Mouse (Mus musculus) liver, adult (tissue): Measurements from ENCODE around the gene Fn1.

ENCODE experiments used
- GATA4 ChIP-seq: IDR thresholded peaks from 2 replicates; pipeline ENCODE4 v1.6.1; 2014; ENCODE audit warnings: mild to moderate bottlenecking, low read length; ENCODE audit not compliant: insufficient replicate concordance

Gene Fn1

DNA sequence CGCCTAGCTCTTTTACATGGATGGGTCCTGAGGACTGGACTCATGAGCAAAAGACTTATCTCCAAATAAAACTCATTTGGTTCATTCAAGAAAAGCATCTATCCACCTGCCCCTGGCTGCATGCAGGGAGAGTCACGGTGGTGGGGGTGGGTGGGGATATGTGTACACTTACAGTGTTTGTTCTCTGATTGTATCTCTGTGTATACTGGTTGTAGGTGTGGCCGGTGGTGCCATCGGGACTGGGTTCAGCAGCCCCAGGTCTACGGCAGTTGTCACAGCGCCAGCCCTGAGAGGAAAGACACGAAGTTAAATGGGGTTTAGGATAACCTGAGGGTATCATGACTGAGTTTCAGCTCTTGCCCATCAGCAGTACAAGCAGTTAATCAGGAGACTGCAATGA lies 66.3 kb downstream of the Fn1 start:
- no peak for TF ChIP-seq GATA4

DNA sequence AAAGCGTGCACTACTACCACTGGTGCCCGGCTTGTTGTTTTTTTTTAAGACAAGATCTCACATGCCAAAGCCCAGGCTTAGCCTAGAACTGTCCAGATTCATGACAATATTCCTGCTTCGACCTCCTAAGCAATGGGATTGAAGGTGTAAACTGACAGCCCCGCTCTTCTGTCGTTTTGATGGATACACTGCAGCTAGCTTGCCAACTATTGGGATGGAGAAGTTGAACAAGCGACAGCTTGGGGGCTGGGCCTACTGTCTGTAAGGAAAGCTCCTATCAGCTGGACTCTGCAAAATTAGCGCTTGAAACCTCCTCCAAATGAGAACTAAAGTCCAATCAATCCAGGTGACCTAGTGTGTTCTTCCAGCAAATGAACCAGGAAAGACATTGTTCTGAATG lies 69.1 kb downstream of the Fn1 start:
- no peak for TF ChIP-seq GATA4

DNA sequence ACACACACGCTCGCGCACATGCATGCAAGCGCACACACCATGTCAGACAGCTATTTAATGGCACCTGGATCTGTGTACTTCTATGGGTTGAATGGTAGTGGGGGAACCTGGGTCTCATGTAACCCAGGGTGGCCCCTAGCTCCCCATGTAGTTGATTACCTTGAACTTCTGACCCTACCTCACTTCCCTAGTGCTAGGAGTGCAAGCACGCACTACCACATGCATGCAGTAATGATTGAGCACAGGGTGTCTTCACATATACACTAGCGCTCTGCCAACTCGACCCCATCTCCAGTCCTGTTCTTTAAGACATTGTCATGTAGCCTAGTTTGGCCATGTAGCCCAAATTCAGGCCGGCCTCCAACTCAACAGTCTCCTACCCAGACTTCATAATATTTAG lies 69.7 kb downstream of the Fn1 start:
- TF ChIP-seq GATA4, result no peak

DNA sequence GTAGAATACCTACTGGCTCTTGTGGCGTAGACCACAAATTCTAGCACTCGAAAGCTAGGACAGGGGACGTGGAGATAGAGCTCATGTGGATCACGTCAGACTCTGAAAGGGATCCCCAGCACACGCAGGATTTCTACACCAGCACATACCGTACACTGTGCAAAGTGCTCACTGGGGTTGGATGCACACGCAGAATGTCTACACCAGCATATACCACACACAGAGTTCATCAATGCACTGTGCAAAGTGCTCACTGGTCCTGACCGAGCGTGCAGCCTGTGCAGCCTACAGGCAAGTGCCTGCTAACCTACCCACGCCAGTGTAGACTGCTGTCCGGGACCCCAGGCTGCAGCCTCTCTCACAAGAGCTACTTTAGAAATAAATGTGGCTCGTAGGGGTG lies 72.6 kb downstream of the Fn1 start:
- TF ChIP-seq GATA4, result no peak

DNA sequence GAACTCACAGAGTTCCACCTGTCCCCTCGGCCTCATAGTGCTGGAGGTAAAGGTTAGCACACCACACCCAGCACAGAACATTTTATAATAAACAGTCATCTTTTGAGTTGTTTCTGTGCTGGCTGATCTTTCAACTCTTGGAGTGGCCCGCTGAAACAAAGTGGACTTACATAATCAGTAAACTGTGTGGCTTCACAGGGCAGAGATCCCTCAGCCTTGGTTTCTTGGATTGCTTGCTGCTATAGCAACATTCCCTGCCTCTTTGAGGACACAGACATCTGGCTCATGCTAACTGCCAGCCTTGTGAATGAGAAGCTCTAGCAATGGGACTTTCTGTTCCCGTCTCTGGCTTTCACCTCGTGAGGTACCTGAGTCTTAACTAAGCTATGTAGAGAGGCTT lies 73.5 kb downstream of the Fn1 start:
- no peak for TF ChIP-seq GATA4

DNA sequence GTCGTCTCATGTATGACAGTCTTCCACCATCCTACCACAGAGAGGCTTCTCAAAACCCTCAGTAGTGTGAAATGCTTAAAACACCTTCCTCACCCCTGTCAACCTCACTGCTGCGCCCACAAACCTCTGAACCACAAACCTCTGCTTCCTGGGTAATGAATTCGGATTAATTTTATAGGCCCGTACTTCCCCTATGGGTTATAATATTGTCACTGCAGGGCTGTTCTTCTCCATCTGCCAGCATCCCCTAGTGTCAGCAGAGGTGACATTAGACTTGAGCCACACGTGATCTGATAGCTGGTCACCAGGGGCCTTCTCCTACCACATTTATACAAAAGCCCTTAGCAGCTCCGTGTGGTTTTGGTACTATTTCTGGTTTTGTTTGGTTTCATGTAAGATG lies 76.2 kb downstream of the Fn1 start:
- no peak for TF ChIP-seq GATA4

DNA sequence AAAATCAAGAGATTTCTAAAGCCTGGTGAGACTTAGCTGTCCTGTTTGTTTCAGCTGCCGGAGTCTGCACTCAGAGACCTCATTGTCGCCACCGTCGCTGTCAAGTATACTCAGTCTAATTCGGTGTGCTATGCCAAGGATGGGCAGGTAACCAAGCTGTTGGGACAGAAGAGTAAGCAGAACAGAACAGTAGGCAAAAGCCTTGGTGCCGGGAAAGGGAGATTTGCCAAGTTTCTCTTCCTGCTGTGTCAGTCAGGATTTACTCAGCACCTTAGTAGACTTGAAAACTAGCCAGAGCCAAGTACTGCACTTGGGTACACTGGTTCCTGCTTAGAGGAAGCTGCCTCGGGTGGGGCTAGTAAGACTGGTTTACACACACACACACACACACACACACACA lies 77.0 kb downstream of the Fn1 start:
- no peak for TF ChIP-seq GATA4

DNA sequence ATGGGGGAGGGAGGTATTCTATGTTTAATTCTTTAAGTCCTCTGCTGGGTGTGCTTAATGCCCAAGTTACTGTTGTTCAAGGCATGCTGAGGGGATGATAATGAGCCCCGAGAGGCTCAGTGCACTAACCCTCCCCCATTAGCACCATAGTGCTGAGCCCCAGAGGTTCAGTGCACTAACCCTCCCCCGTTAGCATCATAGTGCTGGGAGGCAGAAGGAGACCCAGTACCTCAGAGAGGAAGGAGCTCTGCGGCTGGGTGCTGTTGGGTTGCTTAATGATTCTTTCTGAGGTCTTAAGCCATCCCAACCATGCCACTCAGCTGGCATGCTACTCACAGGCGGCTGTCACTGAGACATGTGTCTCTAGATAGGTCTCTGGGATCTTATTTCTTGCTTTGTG lies 82.9 kb downstream of the Fn1 start:
- TF ChIP-seq GATA4, result no peak

DNA sequence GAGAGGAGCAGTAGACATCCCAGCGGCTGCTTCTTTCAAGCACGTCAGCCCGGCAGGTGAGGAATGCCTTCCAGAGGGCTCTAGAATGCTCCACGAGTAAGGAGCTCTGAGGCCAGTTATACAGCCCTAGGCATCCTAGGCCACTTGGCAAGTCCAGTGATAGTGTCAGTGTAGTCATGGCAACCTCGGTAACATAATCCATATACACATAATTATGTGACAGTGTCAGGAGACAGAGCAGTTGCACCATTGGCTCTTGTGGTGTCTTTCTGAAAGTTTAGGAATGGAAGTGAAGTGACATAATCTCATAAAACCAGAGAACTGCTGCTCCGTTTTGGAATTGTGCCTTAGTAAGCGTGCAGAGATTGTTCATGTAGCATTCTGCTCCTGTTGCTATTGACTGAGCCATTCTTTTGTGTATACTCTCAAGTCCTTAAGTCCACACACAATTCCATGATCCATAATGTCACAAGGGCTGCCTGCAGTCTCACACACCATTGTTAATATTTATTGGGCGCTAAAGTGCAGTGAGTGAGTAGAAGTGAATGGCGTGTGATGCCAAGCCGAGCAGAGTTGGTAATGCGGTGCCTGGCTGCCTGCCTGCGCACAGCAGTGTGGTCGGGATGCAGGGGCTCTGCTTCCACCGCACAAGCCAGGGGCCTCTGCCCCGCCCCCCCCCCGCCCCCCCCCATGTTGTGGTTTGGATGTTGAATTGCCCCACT lies 85.0 kb downstream of the Fn1 start:
- TF ChIP-seq GATA4, result no peak

DNA sequence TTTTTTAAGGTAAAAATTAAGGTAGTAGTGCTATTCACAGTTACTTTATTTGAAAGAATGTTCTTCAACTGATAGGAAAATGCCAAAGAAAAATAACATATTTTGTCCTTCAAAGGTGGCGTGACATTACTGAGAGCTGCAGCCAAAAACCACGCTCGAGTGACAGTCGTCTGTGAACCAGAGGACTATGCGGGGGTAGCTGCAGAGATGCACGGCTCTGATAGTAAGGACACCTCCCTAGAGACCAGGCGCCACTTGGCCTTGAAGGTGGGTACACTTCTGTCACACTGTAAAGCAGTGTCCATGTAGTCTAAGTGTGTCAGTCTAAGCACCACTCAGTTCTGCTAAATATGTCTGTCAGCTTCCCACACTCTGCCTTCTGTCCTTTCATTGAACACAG lies 88.7 kb downstream of the Fn1 start:
- no peak for TF ChIP-seq GATA4

DNA sequence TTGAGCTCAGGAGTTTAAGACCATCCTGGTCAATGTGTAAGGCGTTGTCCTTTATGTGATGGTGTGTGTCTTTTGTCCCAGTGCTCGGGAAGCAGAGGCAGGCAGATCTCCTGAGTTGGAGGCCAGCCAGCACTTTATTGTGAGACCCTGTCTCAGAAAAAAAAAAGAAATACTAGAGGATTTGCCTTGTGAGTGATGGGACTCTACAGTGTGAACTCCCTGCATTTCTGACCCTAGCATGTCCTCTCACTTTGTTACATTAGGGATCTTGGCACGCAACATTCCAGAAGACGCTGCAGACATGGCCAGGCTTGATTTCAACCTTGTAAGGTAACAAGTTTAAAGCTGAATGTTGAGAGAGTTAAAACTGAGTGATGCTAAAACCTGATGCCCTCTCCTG lies 92.4 kb downstream of the Fn1 start:
- TF ChIP-seq GATA4, result no peak

DNA sequence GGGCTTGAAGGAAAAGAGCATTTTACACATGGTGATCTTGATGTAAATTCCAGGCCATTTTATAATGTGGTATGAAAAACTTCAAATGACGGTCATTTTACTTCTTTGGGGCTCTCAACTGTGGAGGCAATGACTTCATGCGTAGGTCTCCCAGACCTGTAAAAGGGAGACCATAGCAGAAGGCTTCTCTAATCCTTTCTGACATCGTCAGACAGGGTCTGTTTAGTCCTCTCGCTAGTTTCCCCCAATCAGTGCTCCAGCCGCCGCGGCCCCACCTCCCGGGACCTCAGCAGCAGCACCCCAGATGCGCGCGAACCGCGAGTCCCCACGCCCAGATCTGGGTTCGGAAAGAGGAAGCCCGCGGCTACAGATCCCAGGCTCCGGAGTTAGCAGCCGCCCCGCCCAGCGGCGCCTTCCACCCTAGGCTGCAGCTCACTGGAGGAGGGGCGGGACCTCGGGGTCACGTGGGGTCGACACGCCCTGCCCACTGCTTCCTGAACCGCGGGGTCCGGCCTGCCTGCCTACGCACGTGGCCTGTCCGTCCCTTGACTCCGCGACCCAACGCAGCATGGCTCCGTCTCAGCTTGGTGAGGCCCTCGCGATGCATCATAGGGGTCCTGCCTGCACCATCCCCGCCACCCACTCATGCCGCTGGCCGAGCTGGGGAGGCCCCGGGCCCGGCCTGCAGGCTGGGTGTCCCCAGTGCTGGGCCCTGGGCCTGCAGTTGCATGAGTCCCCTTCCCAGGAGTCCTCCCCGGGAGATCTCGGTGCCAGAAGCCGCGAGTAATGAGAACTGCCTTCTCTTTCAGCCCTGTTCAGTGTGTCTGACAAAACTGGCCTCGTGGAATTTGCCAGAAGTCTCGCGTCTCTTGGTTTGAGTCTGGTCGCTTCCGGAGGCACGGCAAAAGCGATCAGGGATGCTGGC lies 96.0 kb downstream of the Fn1 start, which contains the start of gene Atic:
Gene Atic (plus strand): TSS at position 463 of the 925 bp plus-strand sequence.
- no peak for TF ChIP-seq GATA4

DNA sequence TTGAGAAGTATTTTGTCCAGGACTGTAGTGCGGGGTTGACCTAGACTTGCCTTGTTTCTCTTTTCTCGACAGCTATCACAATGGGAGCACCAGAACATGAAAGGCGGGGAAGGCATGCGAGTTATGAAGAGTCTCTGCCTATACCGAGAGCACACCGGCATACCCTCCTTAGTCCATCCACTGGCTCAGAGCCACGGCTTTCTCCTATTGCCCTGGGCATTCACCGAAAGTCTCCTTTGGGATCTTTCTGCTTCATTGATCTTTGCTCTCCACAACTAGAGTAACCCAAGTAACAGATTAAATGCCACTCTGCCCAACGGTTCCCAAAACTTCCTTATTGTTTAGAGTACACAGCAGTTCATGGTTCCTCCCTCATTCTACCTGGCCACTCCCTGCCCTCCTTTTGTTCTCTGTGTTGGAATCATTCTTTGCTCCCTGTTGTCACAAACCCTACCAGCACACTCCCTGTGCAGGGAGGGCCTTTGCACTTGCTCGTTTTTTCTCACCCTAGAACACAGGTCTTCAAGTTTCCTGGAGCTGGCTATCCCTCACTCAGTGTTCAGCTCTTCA lies 102.3 kb downstream of the Fn1 start:
- no peak for TF ChIP-seq GATA4

DNA sequence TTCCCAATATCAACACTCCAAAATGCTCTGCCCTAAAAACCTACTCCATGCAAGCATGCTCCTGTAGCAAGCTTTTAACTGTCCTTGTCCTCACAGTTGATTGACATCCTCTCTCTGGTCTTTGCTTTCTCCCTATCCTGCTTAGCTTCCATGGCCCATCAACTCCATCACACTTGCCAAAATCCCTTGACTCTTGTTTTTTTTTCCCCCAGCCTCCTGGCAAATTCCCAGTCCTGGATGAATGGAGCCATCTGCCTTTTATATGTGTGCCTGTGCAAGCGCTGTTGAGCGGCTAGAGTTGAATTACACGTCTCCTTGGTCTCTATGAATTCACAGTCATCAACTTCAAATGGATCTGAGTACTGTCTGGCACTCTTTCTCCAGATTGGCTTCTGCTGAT lies 112.6 kb downstream of the Fn1 start:
- TF ChIP-seq GATA4, result no peak

DNA sequence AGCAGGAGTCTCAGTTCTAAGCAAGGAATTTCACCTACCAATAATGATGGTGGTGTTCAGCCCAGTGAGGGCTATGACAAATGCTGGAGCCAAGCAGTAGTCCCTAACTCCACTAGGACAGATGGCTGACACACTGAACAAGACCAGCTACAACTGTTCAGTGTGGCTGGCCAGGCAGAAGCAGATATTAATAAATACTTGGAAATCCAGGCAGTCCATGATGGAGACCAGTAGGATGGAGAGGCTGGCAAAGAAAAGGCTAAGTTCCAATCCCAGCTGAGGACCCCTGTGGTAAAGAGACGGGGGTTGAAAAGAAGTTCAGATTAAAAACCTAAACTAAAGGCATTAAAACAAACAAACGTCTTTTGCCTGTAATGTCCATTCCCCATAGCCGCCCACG lies 113.4 kb downstream of the Fn1 start:
- TF ChIP-seq GATA4, result no peak
